Mouse (Mus musculus) megakaryocyte, embryonic 14.5 days (primary cell): Measurements from ENCODE around the gene Csrnp3. TPM values are rescaled to one million over a fixed set of nuclear protein-coding genes. Genes with fewer than 3 reads are reported as not detected.

Source experiments
- H3K27me3 ChIP-seq: replicated peaks from 2 replicates; pipeline ENCODE3; 2012; ENCODE audit warnings: inconsistent platforms
- H3K36me3 ChIP-seq: replicated peaks from 2 replicates; pipeline ENCODE3; 2012; ENCODE audit warnings: low read length, inconsistent platforms, mixed read lengths
- H3K4me1 ChIP-seq: 2 replicates; pipeline ENCODE4 v1.6.1; 2012; ENCODE audit warnings: inconsistent platforms
- H3K4me3 ChIP-seq: replicated peaks from 2 replicates; pipeline ENCODE3; 2012; ENCODE audit warnings: moderate library complexity, mild to moderate bottlenecking, inconsistent platforms
- H3K9me3 ChIP-seq: 2 replicates; pipeline ENCODE4 v1.6.1; 2012; ENCODE audit warnings: inconsistent platforms
- FLI1 ChIP-seq: IDR thresholded peaks from 2 replicates; pipeline ENCODE4 v1.6.1; 2012; ENCODE audit warnings: low read length, inconsistent platforms, mixed read lengths
- GATA1 ChIP-seq: IDR thresholded peaks from 3 replicates; pipeline ENCODE4 v1.6.1; 2012; ENCODE audit warnings: mixed read lengths, low read length, inconsistent platforms, borderline replicate concordance
- polyA plus RNA-seq: library from polyadenylated mRNA; stranded (reverse); fragments of >175 nt; gene quantifications from 2 replicates; pipeline ENCODE4 v1.2.3, GENCODE M21; 2012; ENCODE audit warnings: low replicate concordance; ENCODE audit not compliant: insufficient read depth

The Csrnp3 gene
- polyA plus RNA-seq, 1 experiment, result not detected

DNA sequence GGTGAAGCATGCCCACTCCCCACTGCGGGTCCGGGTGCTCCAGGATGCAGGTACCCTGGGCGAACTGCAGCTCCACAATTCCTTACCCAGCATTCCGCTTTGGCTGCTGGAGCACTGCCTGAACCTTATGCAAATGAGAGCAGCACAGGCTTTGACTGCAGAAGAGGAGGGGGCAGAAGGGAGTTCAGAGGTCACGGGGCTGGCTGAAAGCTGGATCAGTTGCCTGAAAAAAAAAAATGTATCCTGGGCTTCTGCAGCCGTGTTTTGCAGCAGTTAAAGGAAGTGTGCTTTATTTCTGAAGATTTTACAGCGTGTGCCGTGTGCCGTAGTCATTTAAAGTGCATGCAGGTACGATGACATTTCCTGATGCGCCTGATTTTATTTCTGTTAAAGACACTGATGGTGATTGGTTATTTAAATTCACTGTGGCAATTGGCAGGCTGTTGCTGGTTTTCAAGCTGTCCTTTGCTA is 86.3 kb downstream of the Csrnp3 start:
- Histone ChIP-seq H3K4me1 (no peaks in the 10 kb centered on the region; the same call in 1 of the 2 replicates), H3K36me3 (no peaks in the 10 kb centered on the region), H3K4me3 (peak overlapping the region; percentile 33), H3K9me3 (peaks cover 6% of the 10 kb centered on the region; the same call in 1 of the 2 replicates), H3K27me3 (no peaks in the 10 kb centered on the region)
- no peak for TF ChIP-seq FLI1

DNA sequence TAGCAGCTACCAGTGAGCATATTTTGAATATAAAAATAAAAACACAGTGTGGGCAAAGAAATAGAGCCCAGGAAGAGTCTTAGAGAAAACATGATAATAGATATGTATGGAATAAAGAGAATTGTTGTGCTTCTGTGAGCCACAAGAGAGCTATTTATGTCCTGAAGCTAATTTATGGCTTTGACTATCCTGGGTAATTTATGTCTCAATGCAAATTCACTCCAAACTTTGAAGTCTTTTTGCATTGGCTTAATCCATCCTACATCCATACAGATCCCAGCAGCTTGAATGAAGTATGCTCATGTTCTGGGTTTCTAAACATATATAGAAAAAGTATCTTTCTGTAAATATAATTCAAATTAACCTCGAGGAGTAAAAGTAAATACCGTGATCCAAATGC is 88.5 kb downstream of the Csrnp3 start:
- peaks cover 4% of the 10 kb centered on the region; the same call in 1 of the 2 replicates for H3K9me3 ChIP-seq
- H3K27me3 ChIP-seq, result no peaks in the 10 kb centered on the region
- no peaks in the 10 kb centered on the region for H3K36me3 ChIP-seq
- H3K4me3 ChIP-seq, result no peak overlapping the region
- TF ChIP-seq FLI1, result no peak
- TF ChIP-seq GATA1, result no peak
- no peaks in the 10 kb centered on the region; the same call in 1 of the 2 replicates for H3K4me1 ChIP-seq

DNA sequence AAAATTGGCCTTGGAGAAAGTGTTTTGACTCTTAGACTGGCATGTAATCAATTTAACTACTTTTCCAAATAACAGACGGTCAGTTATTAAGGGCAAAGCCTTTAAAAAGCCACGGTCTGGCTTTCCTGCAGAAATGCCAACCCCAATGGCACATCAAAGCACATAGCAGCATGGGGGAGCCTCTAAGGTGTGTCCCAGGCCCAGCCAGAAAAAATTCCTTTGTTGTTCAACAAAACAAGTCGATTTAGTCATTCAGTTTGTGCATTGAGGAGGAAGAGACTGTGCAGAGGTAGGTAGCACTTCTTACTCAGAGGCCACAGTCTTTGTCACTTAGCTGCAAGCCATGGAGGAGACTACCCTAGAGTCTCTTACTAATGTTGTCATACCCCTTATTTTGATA is 93.3 kb downstream of the Csrnp3 start:
- no peak for TF ChIP-seq GATA1
- H3K9me3 ChIP-seq, result 0 out of 2 replicates have a peak, but pooled peaks cover 3% of the 10 kb centered on the region
- no peaks in the 10 kb centered on the region for H3K27me3 ChIP-seq
- no peak overlapping the region for H3K4me3 ChIP-seq
- H3K4me1 ChIP-seq, result no peaks in the 10 kb centered on the region; the same call in 1 of the 2 replicates
- H3K36me3 ChIP-seq, result no peaks in the 10 kb centered on the region

DNA sequence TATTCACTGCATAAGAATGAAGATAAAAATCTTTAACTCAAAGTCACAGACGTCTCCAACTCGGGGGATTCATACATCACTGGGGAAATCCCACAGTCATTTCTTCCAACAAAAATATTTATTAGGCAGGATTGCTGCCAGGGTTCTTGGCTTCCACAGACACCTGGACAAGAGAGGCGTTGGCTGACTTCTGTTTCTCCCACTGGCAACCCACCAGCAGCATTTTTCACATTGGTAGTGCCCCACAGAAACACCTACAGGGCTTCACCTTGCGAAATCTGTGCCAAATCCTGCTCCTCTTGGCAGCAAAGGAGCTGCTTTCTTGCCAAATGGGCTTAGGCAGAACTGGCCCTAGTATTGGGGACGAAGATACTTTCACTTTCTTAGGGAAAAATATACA is 94.8 kb downstream of the Csrnp3 start:
- no peak overlapping the region for H3K4me3 ChIP-seq
- TF ChIP-seq GATA1 (no peak), FLI1 (no peak)
- no peaks in the 10 kb centered on the region for H3K36me3 ChIP-seq
- H3K27me3 ChIP-seq, result no peaks in the 10 kb centered on the region
- no peaks in the 10 kb centered on the region; the same call in 1 of the 2 replicates for H3K4me1 ChIP-seq
- H3K9me3 ChIP-seq, result 0 out of 2 replicates have a peak, but pooled peaks cover 4% of the 10 kb centered on the region

DNA sequence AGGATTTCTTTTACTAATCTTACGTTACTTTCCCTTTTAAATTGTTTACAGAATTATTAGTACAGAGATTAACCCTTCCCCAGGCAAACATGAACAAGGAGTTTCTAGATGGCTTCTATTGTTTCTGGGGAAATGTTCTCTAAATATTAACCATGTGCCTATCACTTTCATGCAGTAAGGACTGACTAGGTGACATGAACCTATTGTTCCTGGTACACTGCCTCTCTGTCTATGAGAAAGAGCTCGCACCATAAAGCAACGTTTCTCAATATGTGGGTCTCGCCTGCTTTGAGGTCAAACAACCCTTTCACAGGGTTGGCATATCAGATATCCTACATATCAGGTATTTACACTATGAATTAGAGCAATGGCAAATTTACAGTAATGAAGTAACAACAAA is 96.8 kb downstream of the Csrnp3 start:
- no peaks in the 10 kb centered on the region for H3K27me3 ChIP-seq
- TF ChIP-seq GATA1, result no peak
- peaks cover 6% of the 10 kb centered on the region for H3K9me3 ChIP-seq
- H3K4me1 ChIP-seq, result no peaks in the 10 kb centered on the region
- no peak overlapping the region for H3K4me3 ChIP-seq
- no peaks in the 10 kb centered on the region for H3K36me3 ChIP-seq

DNA sequence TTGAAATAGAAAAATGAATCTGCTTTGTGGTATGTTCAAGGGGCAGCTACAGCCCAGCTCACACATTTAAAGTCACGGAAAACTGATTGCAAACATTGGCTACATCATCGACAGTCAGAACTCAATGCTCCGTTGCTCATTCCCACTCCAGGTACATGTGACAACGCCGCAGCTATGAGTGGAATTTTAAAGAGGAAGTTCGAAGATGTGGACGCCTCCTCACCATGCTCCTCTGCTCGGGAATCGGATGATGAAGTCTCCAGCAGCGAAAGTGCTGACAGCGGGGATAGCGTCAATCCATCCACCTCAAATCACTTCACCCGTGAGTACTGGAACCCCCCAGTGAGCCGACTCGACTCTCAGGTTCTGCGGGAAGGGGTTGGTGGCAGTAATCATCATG is 103.2 kb downstream of the Csrnp3 start:
- Histone ChIP-seq H3K27me3 (no peaks in the 10 kb centered on the region), H3K4me1 (no peaks in the 10 kb centered on the region), H3K4me3 (no peak overlapping the region), H3K9me3 (peaks cover 25% of the 10 kb centered on the region), H3K36me3 (no peaks in the 10 kb centered on the region)
- TF ChIP-seq FLI1, result no peak
- no peak for TF ChIP-seq GATA1

DNA sequence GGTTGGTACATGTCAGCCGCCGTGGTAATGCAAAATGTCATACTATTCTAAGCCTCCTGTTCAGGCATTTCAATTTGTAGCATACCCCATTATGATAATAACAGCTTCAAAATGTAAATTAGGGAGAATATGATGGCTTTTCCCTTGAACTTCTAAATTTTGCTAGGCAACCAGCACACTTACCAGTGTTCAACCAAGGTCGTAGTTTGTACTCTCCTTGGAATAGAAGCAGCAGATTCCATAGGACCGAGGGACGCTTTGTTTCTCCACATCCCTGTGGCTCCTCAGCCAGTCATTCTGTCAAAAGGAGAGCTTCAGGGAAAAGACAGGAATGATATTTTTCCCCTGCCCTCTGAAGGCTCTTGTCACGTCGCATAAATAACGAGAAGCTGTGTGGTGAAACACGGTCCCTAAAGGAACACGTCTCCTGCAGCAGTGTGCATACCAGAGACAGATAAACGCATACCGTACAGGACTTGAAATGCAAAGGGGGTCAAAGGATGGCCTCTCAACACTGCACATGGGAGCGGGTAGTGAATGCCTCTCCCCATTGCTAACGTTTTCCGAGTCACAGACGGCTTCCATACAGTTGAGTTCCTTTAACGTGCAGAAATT is 108.3 kb downstream of the Csrnp3 start:
- no peak overlapping the region for H3K4me3 ChIP-seq
- TF ChIP-seq FLI1 (no peak), GATA1 (no peak)
- peaks cover 20% of the 10 kb centered on the region for H3K9me3 ChIP-seq
- no peaks in the 10 kb centered on the region for H3K36me3 ChIP-seq
- no peaks in the 10 kb centered on the region for H3K4me1 ChIP-seq
- no peaks in the 10 kb centered on the region for H3K27me3 ChIP-seq

DNA sequence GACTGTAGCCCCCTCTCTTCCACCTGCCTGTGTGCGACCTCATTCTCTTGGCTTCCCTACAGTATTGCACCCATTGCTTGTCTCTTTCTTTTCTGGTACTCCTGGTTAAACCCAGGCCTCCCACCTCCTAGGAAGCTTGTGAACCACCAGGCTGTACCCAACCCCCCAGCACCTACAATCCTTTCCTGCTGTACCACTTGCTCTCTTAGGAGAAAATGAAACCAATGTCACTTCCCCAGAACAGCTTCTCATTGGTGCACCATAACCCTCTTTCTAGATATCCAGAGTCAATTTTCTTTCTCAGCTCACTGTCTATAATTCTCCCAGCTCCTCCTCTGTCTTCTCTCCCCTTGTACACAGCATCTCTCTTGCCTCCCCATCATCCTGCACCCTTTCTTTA is 110.2 kb downstream of the Csrnp3 start:
- Histone ChIP-seq H3K9me3 (peaks cover 9% of the 10 kb centered on the region; the same call in 1 of the 2 replicates), H3K4me3 (no peak overlapping the region), H3K4me1 (no peaks in the 10 kb centered on the region), H3K36me3 (no peaks in the 10 kb centered on the region), H3K27me3 (no peaks in the 10 kb centered on the region)
- TF ChIP-seq GATA1 (no peak), FLI1 (no peak)

DNA sequence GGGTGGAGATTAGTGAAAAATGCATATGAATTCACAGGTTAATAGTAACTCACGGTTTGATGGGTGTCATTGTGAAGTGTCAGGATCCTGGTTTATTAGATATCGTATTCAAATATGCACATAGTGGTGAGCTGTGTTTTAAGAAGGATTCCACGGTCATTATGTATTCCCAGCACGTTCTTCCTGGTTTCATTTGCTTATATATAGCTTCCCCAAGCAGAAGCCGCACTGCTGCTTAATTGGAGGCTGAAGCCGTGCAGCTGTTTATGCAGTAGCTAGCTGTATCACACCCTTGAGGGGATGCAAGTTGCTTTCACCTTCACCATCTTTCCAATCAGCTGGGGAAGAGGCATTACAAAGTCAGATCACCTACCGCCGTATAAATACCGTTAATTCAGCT is 111.2 kb downstream of the Csrnp3 start:
- no peaks in the 10 kb centered on the region for H3K27me3 ChIP-seq
- peaks cover 9% of the 10 kb centered on the region; the same call in 1 of the 2 replicates for H3K9me3 ChIP-seq
- no peaks in the 10 kb centered on the region for H3K4me1 ChIP-seq
- H3K36me3 ChIP-seq, result no peaks in the 10 kb centered on the region
- H3K4me3 ChIP-seq, result no peak overlapping the region
- TF ChIP-seq FLI1, result no peak
- no peak for TF ChIP-seq GATA1

DNA sequence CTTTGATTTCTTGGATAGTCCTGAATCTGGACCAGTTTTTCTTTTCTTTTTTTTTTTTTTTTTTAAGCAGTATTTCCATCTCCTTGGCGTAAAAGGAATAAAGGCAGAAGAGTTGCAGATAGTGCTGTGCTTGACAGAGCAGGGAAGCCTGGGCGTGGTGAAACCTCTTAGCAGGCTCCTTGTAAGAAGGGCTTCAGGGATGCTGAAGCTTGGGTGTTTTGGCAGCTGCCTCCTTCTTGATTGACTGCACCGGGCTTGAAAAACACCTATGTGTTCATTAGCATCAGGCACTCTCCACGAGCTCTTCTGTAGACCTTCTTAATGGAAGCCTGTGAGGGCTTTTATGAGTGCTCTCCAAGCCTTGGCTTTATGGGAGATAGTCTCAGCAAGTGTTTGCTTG is 117.9 kb downstream of the Csrnp3 start:
- no peak for TF ChIP-seq GATA1
- TF ChIP-seq FLI1, result no peak
- no peaks in the 10 kb centered on the region for H3K36me3 ChIP-seq
- H3K4me1 ChIP-seq, result no peaks in the 10 kb centered on the region
- peaks cover 3% of the 10 kb centered on the region; the same call in 1 of the 2 replicates for H3K9me3 ChIP-seq
- no peaks in the 10 kb centered on the region for H3K27me3 ChIP-seq
- H3K4me3 ChIP-seq, result no peak overlapping the region
